Mouse (Mus musculus) intestine, postnatal 0 days (tissue): ENCODE measurements around the gene Afmid. TPM values are rescaled to one million over a fixed set of nuclear protein-coding genes. Genes with fewer than 3 reads are reported as not detected.

Experiments used
- ATAC-seq: fragments of 200-750 bp; cut with Nextera tagmentation; 2 replicates; pipeline ENCODE4 v1.8.0; 2017; ENCODE audit warnings: mild to moderate bottlenecking, moderate TSS enrichment, moderate library complexity
- H3K27ac ChIP-seq: fragments of 300-500 bp; sonication (generic); 2 replicates; pipeline ENCODE4 v1.5.1; 2014; ENCODE audit warnings: mild to moderate bottlenecking, low read depth, low read length, moderate library complexity
- H3K27me3 ChIP-seq: fragments of 300-500 bp; sonication (generic); replicated peaks from 2 replicates; pipeline ENCODE4 v1.6.1; 2014; ENCODE audit warnings: low read length, mixed read lengths; ENCODE audit not compliant: control insufficient read depth, insufficient read depth
- H3K36me3 ChIP-seq: fragments of 300-500 bp; sonication (generic); 2 replicates; pipeline ENCODE4 v1.6.1; 2014; ENCODE audit warnings: mild to moderate bottlenecking, moderate library complexity; ENCODE audit not compliant: control insufficient read depth, insufficient read depth
- H3K4me1 ChIP-seq: fragments of 300-500 bp; sonication (generic); replicated peaks from 2 replicates; pipeline ENCODE4 v1.6.1; 2014; ENCODE audit warnings: antibody characterized with exemption, low read length, mixed read lengths; ENCODE audit not compliant: control insufficient read depth, insufficient read depth
- H3K4me2 ChIP-seq: fragments of 300-500 bp; sonication (generic); replicated peaks from 2 replicates; pipeline ENCODE4 v1.6.1; 2014; ENCODE audit warnings: low read depth, mild to moderate bottlenecking, moderate library complexity
- H3K4me3 ChIP-seq: fragments of 300-500 bp; sonication (generic); 2 replicates; pipeline ENCODE4 v1.5.1; 2014; ENCODE audit warnings: low read depth, low read length
- H3K9ac ChIP-seq: fragments of 300-500 bp; sonication (generic); 2 replicates; pipeline ENCODE4 v1.6.1; 2014; ENCODE audit warnings: mild to moderate bottlenecking, low read depth, low read length
- H3K9me3 ChIP-seq: fragments of 300-500 bp; sonication (generic); 2 replicates; pipeline ENCODE4 v1.6.1; 2016; ENCODE audit warnings: mixed run types; ENCODE audit not compliant: control insufficient read depth
- CTCF ChIP-seq: sonication (generic); IDR thresholded peaks from 2 replicates; pipeline ENCODE4 v1.5.1; 2016; ENCODE audit warnings: low read depth, mild to moderate bottlenecking, control low read depth, antibody characterized with exemption, moderate library complexity
- WGBS: fragments of 180-500 bp; shearing (Covaris S2); extraction: QIAGEN DNeasy Blood & Tissue Kit; methylation state at CpG from one replicate; pipeline ENCODE4 v1.1.7; 2014; 5-methylcytosine and 5-hydroxymethylcytosine counted together
- polyA plus RNA-seq: library from polyadenylated mRNA; unstranded; fragments of >200 nt; fragmentation: Nextera tagmentation; extraction: Ambion mirVana; gene quantifications from 2 replicates; pipeline ENCODE4 v1.2.1, GENCODE M21; 2015

Afmid gene
- 7.0 and 9.2 TPM in 2 replicates for polyA plus RNA-seq

DNA sequence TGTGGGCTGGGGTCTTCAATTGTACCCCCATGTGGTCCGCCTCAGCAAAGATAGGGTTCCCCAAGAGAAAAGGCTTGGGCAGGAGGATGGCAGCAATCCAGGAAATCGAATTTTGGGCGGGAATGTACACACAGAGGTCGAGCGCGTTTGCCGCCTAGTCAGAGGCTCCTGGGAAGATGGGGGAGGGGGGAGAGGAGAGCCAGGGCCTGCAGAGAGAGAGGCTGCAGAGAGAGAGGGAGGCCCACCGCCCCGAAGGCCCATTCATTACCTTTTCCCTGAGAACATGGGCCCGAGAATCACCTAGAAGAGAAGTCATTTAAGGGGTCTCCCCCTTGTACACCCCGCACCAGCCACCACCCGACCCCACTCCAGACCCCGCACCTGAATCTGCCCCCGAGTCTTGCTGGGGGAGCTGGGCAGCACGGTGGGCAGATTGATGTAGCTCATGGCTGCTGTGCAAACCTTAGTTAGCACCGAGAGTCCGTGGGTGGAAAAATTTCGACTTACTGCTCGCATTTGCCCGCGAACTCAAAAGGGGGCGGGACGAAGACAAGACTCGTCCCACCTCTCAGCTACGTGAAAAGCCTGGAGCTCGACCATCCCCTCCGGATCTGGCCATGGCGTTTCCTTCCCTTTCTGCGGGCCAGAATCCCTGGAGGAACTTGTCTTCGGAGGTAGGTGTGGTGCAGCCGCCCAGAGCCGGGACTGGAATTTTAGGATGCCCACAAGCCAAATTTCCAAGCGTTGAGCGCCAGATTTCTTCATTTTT is at the start of gene Afmid, which contains the start of gene Tk1:
Gene Afmid, plus strand, starts transcription at position 592 of the 769 bp plus-strand sequence.
Gene Tk1, minus strand, starts transcription at position 760 of the 769 bp plus-strand sequence.
- Histone ChIP-seq H3K27ac (peak within 1 kb of the TSS; percentile 46; the same call in 1 of the 2 replicates), H3K4me3 (peak within 1 kb of the TSS; percentile 50), H3K9me3 (no peaks in the 10 kb centered on the region), H3K36me3 (peaks cover 17% of the 10 kb centered on the region; the same call in 1 of the 2 replicates), H3K4me2 (peak within 1 kb of the TSS; percentile 89), H3K9ac (peak within 1 kb of the TSS; percentile 13), H3K4me1 (peaks cover 34% of the 10 kb centered on the region), H3K27me3 (no peaks in the 10 kb centered on the region)
- ATAC-seq = peak; percentile 25
- TF ChIP-seq CTCF = no peak
- under 1% methylated on average over 34 of the region's 34 CpGs for WGBS

DNA sequence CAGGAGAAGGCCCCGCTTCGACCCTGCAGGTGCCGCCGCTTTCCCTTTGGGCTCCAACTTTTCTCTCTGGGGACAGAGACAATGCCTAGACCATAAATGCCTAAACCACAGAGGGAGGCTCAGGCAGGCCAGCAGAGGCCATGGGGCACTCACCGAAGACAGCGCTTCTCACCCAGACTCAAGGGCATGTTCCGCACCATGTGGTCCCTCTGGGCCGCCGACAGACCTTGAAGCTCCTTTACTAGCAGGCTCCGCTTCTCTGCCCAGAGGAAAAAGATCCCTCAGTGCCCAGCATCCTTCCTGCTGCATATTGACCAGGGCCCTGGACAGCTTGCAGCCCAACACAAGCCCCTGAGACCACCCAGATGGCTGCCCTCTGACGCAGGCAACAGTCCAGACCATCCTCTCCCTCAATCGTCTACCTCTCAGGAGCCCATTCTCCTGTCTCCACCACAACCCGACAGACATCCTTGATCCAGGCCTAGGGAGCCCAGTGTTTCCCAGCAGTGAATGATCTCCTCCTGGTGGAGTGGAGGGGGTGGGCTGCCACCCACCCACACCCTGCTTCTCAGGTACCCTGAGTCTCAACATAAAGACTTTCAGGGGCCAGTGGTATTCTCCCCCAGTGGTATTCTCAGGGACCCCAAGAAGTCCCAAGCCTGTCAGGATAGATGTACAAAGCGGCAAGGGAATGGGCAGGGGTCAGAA is 49.5 kb upstream of the Afmid start:
- H3K27me3 ChIP-seq = no peaks in the 10 kb centered on the region
- H3K9me3 ChIP-seq = no peaks in the 10 kb centered on the region
- 0 out of 2 replicates have a peak, but pooled peaks cover 4% of the 10 kb centered on the region for H3K4me1 ChIP-seq
- H3K4me3 ChIP-seq = no peak overlapping the region
- WGBS = 89% methylated on average over 14 of the region's 14 CpGs
- H3K4me2 ChIP-seq = no peak overlapping the region
- no peak for ATAC-seq
- H3K36me3 ChIP-seq = peaks cover 45% of the 10 kb centered on the region; the same call in 1 of the 2 replicates
- no peak overlapping the region for H3K27ac ChIP-seq
- TF ChIP-seq CTCF = no peak
- H3K9ac ChIP-seq = no peak overlapping the region

GRCm38 (mm10) chr11:117777111-117777510 is 48.6 kb upstream of the Afmid start:
- WGBS = 88% methylated on average over 5 of the region's 5 CpGs
- Histone ChIP-seq H3K36me3 (peaks cover 39% of the 10 kb centered on the region; the same call in 1 of the 2 replicates), H3K27me3 (no peaks in the 10 kb centered on the region), H3K4me3 (no peak overlapping the region), H3K4me1 (peaks cover 10% of the 10 kb centered on the region; the same call in 1 of the 2 replicates), H3K27ac (no peak overlapping the region), H3K4me2 (no peak overlapping the region), H3K9ac (no peak overlapping the region), H3K9me3 (no peaks in the 10 kb centered on the region)
- no peak for TF ChIP-seq CTCF
- no peak for ATAC-seq

- no peak overlapping the region for H3K9ac ChIP-seq
- no peaks in the 10 kb centered on the region for H3K9me3 ChIP-seq
- no peak for TF ChIP-seq CTCF
- no peaks in the 10 kb centered on the region for H3K27me3 ChIP-seq
- H3K4me1 ChIP-seq = peaks cover 16% of the 10 kb centered on the region; the same call in 1 of the 2 replicates
- H3K36me3 ChIP-seq = peaks cover 34% of the 10 kb centered on the region; the same call in 1 of the 2 replicates
- H3K4me2 ChIP-seq = peak overlapping the region; percentile 95; the same call in 1 of the 2 replicates
- H3K27ac ChIP-seq = no peak overlapping the region
- no peak overlapping the region for H3K4me3 ChIP-seq
- 89% methylated on average over 11 of the region's 11 CpGs for WGBS
- no peak for ATAC-seq
These were observed 47.7 kb upstream of the Afmid start for GRCm38 (mm10) chr11:117778031-117778430.

- H3K4me3 ChIP-seq = peak overlapping the region; percentile 55
- H3K4me2 ChIP-seq = peak overlapping the region; percentile 95
- WGBS = 46% methylated on average over 12 of the region's 12 CpGs
- H3K9me3 ChIP-seq = no peaks in the 10 kb centered on the region
- H3K36me3 ChIP-seq = peaks cover 32% of the 10 kb centered on the region; the same call in 1 of the 2 replicates
- no peak for TF ChIP-seq CTCF
- ATAC-seq = no peak
- H3K27me3 ChIP-seq = no peaks in the 10 kb centered on the region
- peaks cover 17% of the 10 kb centered on the region; the same call in 1 of the 2 replicates for H3K4me1 ChIP-seq
- peak overlapping the region; percentile 71 for H3K9ac ChIP-seq
- peak overlapping the region; percentile 94 for H3K27ac ChIP-seq
These were observed 46.8 kb upstream of the Afmid start for GRCm38 (mm10) chr11:117778851-117779433.
